Mouse (Mus musculus) kidney, postnatal 4 days (tissue): ENCODE data around the gene Gm49673.
"Not testable (repeated sequence)": the region's sequence is repeated elsewhere in the genome, so short reads cannot be mapped to it uniquely, and the experiment has no call there.

ENCODE experiments used
- DNase-seq, 2 experiments: peaks; one replicate each; pipeline ENCODE4 v3.0.0; 2021; ENCODE audit warnings: mixed read lengths in 2 of 2

Gm49673 gene

DNA sequence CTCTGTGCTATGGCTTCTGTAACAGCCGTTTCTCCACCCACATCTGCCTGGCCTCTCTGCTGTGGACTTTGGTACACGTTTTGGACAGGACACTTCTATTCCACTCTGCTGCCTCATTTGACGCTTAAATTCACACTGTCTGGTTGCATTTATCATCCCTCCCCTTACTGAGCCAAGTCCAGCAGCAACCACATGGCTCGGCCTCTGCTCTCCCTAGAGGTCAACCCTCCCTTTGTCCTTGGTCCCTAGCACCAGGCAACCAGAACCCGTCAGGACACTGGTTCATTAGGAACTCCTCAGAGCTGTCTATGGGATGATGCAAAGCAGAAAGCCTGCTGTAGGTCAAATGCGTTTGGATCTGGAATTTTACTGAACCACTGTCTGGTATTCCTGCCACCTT lies 16.7 kb downstream of the Gm49673 start:
- DNase-seq = not testable (repeated sequence)

DNA sequence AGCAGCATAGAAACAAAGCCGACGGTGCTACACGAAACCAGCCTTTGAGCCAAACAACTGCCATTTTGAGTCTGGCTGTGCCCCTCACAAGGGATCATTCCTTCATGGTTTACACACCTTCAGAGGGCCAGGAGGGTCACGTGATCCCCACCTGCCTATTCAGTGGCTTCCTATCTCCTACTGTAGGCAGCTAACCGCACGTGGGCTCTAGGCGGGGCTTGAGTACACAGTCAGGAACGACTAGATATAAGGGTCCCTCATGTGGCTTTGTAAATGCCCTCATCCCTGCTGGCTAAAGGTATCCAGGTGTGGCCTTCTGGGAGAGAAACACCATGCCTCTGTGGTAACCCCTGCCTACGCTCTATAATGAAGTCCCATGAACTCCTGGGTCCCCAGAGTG lies 18.0 kb downstream of the Gm49673 start:
- DNase-seq = not testable (repeated sequence)

DNA sequence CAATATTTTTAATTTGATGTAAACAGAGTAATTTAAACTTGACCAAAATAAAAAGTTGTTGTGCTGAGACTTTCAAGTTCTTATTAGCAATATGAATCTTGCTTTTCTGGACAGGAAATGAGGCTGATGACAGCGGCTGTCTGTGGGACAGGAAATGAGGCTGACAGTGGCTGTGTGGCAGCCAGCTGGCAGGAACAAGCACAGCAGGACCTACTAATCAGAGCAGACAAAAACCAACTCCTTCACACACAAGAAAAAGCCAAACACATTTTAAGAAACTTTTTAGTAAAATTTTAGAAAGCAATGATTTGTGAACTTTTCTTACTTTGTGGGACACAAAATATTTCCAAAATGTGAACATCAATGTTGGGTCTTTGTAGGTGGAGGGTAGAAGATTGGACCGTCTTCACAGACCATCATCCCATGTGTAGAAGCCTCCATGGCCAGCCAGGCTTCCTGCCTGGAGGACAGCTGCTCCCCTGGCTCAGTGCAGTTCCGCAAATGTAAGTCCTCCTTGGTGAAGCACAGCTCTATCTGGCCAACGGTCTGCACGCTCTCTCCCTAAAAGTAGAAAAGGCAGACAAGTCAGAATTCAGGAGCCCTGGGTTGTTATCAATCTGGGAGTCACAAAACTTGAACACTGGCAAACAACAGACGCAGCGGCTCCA lies 19.1 kb downstream of the Gm49673 start:
- not testable (repeated sequence) for DNase-seq

DNA sequence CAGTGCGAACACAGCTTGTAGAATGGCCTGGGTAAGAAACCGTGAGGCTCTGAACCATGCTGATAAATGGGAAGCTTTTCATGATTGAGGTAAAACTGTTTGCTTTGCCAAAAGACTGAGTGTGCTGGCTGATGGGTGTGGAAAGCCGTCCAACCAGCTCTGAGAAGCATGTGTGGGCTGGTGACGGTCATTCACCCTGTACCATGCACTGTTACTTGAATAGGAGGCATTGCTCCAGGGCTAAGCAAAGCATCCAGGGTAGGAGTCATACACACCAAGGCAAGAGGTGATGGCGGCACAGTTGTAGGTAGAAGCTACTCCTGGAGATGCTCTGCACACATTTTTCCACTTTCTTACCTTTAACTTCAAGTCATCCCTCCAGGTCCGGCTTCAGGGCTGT lies 23.0 kb downstream of the Gm49673 start:
- not testable (repeated sequence) for DNase-seq

DNA sequence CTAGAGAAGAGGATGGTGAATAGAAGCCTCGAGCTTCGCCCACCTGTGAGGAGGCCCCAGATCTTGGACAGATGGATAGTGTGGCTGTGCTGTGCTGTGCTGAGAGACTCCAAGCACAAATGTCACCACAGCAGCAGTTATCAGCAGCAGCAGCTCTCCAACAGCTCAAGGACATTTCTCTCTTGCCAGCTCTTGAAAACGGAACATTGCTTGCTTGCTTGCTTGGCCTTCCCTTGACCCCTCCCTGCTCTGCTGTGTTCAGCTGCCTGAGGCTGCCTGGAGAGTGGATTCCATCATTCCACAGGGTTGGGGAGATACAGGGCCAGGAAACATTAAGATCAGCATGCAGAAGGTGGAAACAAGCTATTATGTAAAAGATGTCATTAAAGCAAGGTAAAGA lies 24.6 kb downstream of the Gm49673 start:
- DNase-seq = not testable (repeated sequence)

DNA sequence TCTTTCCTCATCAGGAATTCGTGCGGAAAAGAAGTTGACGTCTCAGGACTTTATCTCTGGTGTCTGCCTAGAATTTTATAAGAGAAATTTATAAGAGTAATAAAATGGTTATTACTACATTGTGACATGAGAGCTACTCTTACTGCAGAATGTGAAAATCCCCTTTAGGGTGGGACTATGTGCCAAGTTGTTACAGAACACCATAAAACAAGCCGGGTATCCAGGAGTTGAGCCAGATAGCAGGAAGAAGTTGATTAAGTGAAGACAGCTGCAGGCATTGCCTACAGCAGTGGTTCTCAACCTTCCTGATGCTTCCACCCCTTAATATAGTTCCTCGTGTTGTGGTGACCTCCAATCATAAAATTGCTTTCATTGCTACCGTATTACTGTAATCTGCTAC lies 30.7 kb downstream of the Gm49673 start:
- DNase-seq = not testable (repeated sequence)

DNA sequence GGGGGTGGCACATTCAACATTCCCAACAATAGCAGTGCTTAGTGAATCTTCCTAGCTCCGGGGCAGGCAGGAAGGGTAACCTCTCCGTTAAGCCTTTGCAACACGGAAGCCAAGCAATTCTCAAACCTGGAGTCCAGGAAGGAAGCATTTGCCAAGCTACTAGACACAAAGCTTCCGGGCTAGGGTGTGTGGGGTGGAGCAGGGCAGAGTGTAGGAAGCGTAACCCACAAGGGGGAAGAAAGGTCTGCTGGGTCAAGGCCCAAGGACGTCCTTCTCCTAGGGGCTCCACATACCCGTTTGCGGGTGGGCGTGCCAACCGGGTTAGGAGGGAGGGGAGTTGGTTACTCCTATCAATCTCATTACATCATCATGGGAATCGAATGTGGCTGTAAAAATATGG lies 31.2 kb downstream of the Gm49673 start:
- peak; percentile 14 to 45 for DNase-seq

DNA sequence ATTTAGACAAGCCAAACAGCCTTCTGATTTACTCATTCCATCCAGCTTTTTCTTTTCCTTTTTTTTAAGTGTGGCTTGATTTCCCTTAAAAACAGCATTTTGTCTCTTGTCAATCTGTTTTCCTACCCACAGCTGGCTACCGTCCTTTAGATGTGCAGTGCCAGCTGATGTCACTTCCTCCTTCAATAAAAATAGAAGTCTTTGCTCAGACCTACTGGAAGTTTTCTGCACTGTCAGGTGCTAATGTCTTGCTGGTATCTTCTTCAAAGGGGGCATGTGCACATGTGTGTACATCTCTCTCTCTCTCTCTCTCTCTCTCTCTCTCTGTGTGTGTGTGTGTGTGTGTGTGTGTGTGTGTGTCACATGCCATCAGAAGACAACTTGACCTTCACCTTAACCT lies 35.4 kb downstream of the Gm49673 start:
- not testable (repeated sequence) for DNase-seq

DNA sequence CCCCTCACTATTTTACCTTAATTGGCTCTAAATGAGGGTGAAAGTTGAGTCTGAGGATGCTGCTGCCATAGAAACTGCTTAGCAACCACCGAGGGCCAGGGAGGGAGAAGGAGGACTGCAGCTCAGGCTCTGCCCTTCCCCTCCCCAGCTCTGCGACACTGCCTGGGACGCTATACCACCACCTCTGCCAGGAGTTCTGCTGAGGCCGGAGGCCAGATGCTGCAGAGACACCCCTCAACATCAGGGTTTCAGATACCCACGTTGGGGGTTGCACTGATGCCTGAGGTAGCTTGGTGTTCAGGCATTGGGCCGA lies 46.3 kb downstream of the Gm49673 start:
- DNase-seq = not testable (repeated sequence)

DNA sequence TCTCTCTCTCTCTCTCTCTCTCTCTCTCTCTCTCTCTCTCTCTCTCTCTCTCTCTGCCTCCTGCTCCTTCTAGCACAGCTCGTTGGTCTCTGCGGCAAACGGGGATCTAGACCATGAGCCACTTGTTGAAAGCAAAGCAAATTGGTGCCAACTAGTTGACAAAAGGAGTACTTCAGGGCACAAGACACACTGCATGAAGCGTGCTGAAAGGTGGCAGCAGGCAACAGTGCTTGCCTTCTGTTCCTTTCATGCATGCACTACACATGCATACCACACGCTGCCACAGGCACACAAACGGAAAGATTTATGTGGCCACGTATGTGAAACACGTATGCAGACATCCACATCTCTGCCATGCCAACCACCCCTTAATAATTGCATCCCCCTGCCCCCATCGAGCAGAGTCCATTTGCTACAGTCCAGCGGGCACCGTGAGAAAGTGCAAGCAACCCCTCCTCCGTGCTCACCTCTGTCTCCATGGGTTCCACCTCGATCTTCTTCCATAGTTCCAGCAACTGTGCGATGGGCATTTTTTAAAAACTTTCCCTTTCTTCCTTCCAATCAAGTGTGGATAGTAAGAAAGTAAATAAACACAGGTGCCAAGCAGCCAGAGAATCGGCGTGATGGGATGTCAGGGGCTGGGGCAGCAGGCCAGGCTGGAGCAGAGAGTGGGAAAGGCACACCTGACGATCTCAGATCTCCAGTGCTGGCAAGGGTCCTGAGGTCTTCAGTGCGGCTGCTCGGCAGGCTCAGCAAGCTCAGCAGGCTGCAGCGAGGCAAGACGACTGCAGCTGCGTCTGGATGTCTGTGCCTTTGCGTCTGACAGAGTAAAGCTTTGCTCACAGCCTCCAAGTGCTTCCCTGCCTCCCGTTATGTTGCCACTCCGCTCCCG lies 46.9 kb downstream of the Gm49673 start:
- peak in 1 of 2 experiments; percentile 30 for DNase-seq

DNA sequence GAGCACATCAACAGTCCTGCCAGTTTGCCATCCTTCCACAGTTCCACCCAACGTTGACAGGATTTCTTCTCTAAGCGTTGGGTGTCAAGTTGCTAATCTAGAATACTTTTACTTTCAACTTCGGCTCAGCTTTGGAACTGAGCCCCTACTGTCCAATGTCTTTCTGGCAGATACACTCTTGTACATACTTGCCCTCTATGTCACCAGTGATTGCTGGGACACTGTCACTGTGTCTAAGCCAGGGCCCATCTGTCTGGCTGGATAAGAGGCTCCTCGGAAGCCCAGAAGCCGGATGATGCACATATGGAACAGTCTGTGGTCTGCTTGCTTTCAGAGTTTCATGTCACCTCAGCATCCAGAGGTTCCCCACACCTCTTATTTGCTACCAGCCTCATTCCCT lies 51.4 kb downstream of the Gm49673 start:
- not testable (repeated sequence) for DNase-seq

DNA sequence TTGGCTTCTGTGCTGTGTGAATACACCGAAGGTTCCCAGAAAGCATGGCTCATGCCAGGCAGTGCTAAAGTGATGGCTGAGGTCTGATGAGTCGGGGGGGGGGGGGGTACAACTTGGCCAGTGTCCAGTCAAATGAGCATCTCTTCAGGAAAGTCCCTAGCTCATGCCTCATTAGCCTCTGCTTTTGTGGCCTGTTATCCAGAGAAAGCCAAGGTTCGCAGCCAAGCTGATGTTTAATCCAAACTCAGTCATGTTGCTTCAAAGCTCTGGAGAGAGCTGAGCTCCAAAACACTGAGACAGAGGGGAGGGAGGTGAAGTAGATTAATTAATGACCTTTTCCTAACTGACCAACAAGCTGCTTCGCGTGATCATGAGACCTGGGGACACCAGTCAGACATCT lies 51.9 kb downstream of the Gm49673 start:
- peak in 1 of 2 experiments; percentile 8 for DNase-seq

DNA sequence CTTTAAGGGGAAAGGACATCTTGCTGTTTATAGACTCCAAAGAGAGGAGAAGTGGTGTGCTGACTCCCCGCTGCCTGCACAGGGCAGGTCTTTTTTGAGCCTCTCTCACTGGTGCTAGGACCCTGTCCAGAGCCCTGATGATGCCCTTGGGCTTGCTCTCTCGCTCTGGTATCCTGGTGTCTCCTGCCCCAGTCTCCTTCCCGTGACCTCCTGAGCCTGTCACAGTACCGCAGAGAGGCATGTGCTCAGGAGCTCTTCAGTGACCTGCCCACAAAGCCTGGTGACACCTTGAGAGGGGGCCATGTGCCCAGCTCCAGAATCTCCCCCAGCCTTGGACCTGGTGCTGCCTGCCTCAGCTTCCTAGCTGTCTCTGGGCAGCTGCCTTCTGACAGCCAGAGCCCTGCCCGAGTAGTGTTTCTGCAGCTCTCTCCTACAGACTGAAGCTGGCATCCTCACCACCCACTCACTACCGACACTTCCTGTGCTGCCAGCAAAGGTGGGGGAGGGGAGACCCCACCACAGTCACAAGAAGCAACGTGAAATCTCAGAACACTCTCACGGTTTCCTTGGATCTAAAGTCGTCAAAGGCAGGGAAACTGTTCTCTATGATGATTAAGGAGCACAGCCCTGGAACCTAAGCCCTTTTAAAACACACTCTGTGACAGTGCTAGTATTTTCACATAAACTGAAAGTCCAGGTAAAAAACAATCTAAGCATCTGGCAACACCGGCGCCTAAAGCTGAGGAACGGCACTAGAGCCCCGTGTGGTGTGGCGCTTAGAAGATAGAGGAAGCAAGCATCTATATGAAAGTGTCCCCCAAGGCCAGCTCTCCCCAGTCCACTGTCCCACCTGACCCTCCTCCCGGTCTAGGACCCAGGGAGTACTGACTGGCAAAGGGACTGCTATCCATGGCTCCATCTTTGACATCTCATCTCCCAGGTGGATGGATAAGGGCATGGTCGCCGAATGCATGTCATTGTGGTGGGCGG lies 54.8 kb downstream of the Gm49673 start:
- DNase-seq = not testable (repeated sequence)

DNA sequence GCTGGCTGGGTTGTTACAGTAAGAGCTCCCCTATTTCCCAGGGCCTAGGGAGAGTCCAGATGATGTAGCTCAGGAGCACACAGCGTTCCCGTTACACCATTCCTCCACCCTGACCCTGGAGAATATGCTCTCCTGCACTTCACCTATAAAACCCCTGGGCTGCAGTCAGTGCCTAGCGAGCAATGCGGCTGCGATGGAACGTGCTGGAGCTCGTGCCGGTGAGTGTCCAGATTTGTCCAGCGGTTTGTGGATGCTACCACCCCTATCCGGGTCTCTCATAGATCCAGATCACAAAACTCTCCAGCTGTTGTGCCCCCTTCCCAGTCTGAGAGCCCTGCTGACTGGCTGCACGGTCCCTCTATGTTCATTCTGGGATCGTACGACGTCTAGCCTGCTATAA lies 56.3 kb downstream of the Gm49673 start:
- not testable (repeated sequence) for DNase-seq

DNA sequence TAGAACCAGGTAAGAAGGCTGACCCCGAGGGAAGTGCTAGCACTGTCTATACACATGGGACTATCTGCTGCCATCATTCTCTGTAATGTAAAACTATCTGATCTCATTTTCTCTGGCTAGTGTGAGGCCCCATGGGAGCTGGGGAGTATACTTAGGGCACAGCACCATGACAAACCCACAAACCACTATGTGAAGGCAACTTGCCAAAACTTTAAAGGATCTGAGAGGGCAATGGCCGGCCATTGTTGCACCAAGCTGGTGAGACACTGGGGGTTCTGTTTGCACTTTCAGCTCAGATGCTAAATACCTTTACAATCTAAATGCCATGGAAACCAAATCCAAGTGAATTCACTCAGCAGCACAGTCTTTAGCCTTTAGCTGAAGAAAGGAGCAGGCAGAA lies 77.7 kb downstream of the Gm49673 start:
- not testable (repeated sequence) for DNase-seq

DNA sequence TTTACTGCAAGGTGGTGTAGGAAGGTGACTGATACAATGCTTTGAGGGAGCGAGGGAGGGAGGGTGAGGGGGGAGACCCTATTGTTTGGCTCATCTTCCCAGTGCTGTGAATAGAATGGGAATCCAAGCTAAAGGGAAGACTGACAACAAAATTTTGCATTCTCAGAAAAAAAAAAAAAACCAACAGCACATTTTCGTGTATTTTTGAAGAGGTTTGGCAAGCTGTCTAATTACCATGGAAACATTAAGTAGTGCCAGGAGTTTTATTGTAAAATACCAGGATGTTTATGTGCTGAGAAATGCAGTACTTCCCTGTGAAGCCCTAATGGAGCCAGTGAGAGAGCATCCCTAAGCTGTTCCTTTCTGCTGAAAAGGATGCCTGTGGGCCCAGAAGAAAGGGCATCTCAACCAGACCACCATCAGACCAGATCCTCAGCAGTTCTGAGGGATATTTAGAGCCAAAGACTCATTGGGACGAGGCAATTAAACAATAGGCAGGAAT lies 90.9 kb downstream of the Gm49673 start:
- not testable (repeated sequence) for DNase-seq

DNA sequence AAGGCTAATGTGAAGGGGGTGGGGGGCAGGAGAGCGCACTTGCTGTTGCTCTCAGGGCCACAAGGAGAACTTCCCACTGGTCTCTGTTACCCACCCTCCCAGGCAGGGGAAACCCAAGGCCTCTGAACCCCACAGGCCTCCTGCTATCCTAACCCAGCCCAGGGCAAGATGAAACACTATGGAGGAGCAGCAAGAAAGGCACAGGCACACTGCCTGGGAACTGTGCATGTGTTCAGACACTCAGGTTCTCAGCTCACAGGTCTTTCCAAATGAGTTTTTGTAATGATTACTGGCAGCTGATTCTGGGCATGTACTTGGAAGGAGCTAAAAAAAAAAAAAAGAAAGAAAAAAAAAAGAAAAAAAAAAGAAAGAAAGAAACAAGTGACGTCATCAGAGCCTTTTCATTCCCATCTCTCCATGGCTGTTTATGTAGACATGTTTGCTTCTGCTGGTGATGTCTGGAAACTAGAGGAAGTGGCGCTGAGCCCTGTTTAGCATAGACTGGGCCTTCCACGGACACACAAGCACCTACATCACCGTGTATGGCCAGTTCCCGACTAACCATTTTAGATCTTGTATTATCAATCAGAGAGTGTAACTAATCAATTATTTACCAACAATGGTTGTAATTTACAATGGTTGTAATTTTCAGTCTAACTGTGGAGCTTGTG lies 91.5 kb downstream of the Gm49673 start:
- not testable (repeated sequence) for DNase-seq

DNA sequence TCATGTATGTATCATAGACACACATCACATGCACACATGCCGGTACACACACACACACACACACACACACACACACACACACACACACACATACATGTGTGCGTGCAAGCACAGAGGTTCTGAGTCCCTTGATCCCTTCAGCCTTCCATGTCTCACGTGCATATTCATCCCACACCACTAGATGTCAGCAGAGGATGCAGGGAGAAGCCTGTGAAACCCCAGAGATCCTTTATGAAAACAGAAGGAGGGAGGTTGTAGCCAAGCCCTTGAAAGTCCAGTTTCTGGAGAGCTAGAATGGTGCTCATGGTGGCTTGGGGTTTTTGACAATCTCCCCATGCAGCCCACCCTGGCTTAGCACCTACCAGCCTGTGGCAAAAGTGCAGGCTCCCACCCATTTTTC lies 96.3 kb downstream of the Gm49673 start:
- peak; percentile 85 to 88 for DNase-seq

DNA sequence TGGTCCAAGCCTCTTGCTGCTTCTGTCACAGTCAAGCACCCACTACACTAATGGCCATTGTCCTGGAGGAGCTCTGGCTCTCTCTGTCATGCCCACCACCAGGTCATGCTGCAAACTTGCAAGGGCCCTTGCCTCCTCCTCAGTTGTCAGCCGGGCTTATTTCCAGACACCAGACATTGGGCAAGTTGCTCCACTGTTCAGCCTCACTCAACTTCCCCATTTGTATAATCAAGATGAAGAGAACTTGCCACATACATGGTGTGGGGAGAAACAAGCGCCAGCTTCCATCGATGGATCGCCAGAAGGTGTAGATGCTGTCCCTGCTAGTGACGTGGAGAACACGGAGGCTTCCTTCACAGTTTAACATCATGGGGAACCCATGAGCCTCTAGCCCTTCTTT lies 97.4 kb downstream of the Gm49673 start:
- DNase-seq = not testable (repeated sequence)

DNA sequence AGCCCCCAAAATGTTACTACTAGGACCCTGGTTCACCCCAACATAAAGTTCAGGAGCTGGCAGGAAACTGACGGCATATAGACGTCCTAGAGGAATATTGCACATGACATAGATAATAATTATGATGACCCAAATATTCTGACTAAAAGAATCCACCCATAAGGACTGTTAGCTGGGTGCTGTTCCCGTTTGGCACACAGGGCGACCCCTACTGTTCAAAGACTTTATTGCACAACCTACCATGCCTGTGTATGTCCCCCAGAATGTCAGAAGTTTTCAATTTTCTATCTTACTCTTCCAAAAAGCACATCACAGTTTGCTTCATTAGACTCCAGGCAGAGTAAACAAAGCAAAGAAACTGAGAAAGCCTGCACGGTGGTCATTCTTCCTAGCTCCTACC lies 101.4 kb downstream of the Gm49673 start:
- DNase-seq = peak; percentile 65 to 71

DNA sequence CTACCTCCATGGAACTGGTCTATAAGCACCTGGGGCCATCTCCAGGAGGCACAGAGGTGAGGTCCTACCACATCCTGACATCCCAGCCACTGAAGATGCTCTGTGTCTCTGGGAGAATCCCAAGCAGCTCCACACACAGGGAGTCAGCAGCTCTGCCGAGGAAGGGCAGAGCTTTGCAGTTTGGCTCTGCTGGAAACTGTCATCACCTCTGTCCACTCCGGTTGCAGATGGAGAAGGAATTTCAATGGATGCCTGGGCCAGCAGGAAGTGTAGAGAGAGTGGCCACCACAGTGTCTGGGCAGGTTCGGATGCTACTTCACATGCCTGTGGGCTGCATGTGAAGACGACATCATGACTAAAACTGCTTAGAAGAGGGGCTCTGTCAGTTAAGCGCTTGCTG lies 106.4 kb downstream of the Gm49673 start:
- not testable (repeated sequence) for DNase-seq
